Mouse (Mus musculus) myocyte (in vitro differentiated cells): ENCODE data around the gene Lig1.

Experiments
- CEBPB ChIP-seq: IDR thresholded peaks from 2 replicates; pipeline ENCODE4 v1.6.1; 2011; ENCODE audit warnings: mild to moderate bottlenecking, moderate library complexity; ENCODE audit not compliant: poor library complexity, insufficient read depth, severe bottlenecking
- E2F4 ChIP-seq: IDR thresholded peaks from one replicate; pipeline ENCODE4 v1.6.1; 2011; ENCODE audit warnings: mild to moderate bottlenecking, control low read depth, moderate library complexity; ENCODE audit not compliant: insufficient read depth
- MAX ChIP-seq: IDR thresholded peaks from one replicate; pipeline ENCODE4 v1.6.1; 2011; ENCODE audit warnings: low read depth, mild to moderate bottlenecking, control low read depth
- MYOG ChIP-seq, 3 experiments: IDR thresholded peaks; one replicate each; pipeline ENCODE4 v1.6.1; 2011; ENCODE audit warnings: control low read depth in 2 of 3, low read depth in 2 of 3, mild to moderate bottlenecking in 2 of 3; ENCODE audit not compliant: insufficient read length in 2 of 3, control insufficient read depth in 1 of 3, insufficient read depth in 1 of 3
- POLR2A ChIP-seq: IDR thresholded peaks from one replicate; pipeline ENCODE4 v1.6.1; 2011; ENCODE audit warnings: low read depth, mild to moderate bottlenecking, control low read depth, moderate library complexity; ENCODE audit not compliant: insufficient read length
- POLR2AphosphoS2 ChIP-seq: IDR thresholded peaks from one replicate; pipeline ENCODE4 v1.6.1; 2011; ENCODE audit warnings: low read depth, control low read depth; ENCODE audit not compliant: insufficient read length
- REST ChIP-seq: IDR thresholded peaks from one replicate; pipeline ENCODE4 v1.6.1; 2011; ENCODE audit warnings: mild to moderate bottlenecking, control low read depth, moderate library complexity; ENCODE audit not compliant: insufficient read depth, insufficient read length
- SRF ChIP-seq: IDR thresholded peaks from one replicate; pipeline ENCODE4 v1.6.1; 2011; ENCODE audit warnings: low read depth; ENCODE audit not compliant: control insufficient read depth, insufficient read length
- TCF3 ChIP-seq: IDR thresholded peaks from one replicate; pipeline ENCODE4 v1.6.1; 2011; ENCODE audit warnings: low read depth, control low read depth; ENCODE audit not compliant: insufficient read length
- USF1 ChIP-seq: IDR thresholded peaks from one replicate; pipeline ENCODE4 v1.6.1; 2011; ENCODE audit warnings: low read depth, mild to moderate bottlenecking, control low read depth, moderate library complexity

- TF ChIP-seq MAX, result no peak
- no peak for TF ChIP-seq TCF3
- TF ChIP-seq MYOG (IDR thresholded peaks at IDR 0.05; ENCODE audit: control insufficient read depth in 1 of 3, insufficient read depth in 1 of 3, insufficient read length in 2 of 3, low read depth in 2 of 3), result no peak
- TF ChIP-seq REST, result no peak
- no peak for TF ChIP-seq POLR2A
- no peak for TF ChIP-seq CEBPB
- no peak for TF ChIP-seq POLR2AphosphoS2
- no peak for TF ChIP-seq E2F4
- TF ChIP-seq SRF, result no peak
- no peak for TF ChIP-seq USF1
Measured at GRCm38 (mm10) chr7:13321424-13321823, 44.3 kb downstream of the Lig1 start.
